Mouse (Mus musculus) layer of hippocampus, adult 11-12 months (tissue): ENCODE data around the gene Prkch.
"Not testable (repeated sequence)": the region's sequence is repeated elsewhere in the genome, so short reads cannot be mapped to it uniquely, and the experiment has no call there.

Experiments
- DNase-seq: peaks from one replicate; pipeline ENCODE4 v3.0.0; 2022; ENCODE audit warnings: low spot score

The Prkch gene

DNA sequence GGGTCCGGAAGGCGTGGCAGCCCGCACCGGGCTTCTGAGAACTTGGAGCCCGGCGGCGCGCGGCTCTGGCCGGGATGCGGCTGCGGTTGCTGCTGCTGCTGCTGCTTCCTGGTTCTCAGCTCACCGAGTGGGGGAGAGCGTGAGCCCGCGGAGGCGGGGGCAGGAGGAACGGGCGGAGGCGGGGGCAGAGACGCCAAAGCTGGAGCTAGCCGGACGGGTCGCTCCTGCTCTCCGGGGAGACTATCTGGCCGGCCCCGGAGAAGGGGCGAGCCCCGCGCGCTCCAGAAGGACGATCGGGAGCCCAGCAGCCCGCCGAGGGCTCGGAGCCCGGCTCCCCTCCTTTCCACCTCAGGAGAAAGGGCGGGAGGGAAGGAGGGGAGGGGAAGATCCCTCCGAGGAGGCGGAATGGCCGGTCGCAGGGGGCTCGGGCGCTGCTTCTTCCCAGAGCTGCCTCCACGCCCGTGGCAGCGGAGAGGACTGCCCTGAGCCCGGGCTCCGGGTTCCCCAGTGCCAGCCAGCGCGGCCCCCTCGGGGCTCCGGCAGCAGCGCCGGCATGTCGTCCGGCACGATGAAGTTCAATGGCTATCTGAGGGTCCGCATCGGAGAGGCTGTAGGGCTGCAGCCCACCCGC, at the start of gene Prkch:
Gene Prkch, plus strand, starts transcription at position 187 of the 631 bp plus-strand sequence.
- peak; percentile 57 for DNase-seq

DNA sequence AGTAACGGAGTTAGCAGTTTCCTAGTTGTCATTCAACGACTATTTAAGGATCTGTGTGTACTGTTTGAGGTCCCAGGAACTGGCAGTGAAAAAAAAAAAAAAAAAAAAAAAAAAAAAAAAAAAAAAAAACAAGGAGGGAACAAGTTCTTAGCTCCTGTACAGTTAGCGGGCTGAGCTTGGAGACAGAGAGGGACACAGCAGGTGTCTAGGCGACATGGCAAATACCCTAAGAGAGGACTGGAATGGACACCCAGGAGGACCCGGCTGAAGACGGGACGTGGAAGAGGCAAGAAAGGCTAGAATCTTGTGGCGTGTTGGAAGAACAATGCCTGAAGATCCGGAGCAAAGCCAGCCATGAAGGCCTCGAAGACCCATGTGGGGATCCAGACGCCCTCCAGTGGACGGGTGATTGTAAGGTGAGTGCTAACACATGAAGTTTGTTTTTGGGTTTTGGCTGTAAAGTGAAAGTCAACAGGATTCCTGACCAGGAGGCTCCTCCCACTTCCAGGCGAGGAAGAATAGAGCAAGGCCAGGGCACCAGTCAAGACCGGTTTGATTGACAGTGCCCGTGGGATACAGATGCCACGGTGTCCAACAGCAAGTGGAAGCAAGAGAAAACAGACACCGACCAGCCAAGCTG, 47.0 kb upstream of the Prkch start:
- DNase-seq: no peak

DNA sequence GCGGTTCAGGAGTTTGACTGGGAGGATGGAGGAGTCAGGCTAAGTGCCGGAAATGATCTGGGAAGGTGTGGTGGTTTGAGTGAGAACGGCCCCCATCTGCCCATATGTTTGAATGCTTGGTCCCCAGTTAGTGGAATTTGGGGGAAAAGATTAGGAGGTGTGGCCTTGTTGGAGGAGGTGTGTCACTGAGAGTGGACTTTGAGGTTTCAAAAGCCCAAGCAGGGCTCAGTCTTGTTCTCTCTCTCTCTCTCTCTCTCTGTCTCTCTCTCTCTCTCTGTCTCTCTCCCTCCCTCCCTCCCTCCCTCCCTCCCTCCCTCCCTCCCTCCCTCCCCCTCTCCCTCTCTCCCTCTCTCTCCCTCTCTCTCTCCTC, 46.5 kb upstream of the Prkch start:
- DNase-seq: not testable (repeated sequence)

DNA sequence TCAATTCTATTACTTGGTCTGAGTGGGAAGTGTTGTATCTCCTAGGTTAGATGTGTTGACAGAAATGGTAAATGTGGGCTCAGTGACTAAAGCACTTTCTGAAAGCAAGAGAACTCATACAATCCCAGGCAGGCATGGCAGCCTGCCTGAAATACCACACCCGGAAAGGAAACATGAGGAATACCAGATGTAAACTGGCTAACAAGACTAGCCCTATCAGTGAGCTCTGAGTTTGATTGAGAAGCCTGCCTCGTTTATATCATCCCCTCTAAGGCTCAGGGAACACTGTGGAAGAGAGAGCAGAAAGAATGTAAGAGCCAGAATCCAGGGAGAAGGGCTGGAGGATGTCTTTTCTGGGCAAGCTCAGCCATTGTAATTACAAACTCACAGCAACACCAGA, 45.4 kb upstream of the Prkch start:
- no peak for DNase-seq

DNA sequence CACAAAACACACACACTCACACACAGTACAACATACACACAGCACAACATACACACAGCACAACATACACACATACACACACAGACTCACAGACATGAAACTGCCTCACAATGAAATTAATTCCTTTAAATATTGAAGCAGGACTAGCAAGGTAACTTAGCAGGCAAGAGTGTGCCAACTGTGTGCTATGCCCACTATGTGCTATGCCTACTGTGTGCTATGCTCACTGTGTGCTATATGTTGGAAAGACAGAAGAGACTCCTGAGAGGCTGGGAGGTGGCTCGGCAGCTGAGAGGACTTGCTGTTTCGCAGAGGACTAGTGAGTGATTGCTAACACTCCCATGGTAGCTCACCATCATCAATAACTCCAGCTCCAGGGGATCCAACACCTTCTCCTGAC, 44.2 kb upstream of the Prkch start:
- DNase-seq: no peak

DNA sequence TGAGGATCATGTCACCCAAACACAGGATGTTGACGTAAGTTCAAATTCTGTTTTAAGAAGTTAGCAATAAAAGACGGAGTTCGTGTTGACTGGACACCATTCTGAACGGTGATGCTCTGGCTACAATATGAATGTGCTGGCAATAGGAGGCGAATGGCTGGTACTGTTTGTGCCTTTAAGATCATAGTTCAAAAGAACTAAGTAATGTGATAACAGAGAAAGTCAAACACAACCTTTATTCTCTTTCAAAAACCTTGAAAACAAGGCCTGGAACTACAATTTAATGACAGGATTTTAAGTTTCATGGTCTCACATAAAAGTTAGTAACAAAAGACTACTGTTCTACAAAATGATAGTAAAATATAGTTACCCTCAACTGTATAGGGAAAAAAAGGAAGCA, 41.4 kb upstream of the Prkch start:
- DNase-seq: no peak

DNA sequence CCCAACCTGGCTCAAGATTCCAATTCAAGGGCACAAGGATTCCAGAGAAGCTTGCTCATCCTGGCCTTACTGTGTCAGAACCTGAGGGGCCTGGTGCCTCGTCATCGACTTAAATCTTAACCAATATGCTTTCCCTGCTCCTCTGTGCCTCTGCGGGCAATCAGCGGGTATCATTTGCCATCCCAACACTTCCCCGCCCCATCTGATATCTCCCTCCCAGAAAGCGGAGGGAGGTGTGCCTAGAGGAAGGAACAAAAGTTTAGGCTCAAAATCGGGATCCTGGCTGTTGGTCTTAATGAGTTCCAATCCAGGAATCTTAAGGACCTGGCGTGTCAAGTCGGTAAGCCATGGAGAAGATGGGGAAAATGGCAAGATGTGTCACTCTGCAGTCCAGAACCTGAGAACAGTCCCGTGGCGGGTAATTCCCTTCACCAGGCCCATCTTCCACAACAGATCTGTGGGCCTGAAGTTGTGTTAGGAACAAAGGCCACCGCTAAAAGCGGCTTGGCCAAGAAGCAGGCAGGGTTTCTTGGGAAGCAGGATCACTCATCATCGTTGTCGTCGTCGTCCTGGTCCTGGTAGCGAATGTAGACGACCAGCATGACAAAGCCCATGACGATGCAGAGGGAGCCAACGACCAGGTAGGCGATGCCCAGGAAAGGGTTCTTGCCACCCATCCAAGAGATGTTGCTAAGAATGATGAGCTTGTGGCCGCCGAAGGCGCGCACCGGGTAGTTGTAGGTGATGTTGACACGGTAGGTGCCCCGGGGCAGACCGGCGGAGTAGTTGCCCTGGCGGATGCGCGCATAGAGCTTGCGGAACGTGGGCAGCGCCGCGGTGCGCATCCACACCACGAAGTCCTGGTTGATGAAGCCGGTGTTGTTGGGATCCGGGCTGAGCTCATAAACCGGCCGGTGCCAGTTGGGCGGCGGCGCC, 39.6 kb upstream of the Prkch start:
- DNase-seq: no peak

DNA sequence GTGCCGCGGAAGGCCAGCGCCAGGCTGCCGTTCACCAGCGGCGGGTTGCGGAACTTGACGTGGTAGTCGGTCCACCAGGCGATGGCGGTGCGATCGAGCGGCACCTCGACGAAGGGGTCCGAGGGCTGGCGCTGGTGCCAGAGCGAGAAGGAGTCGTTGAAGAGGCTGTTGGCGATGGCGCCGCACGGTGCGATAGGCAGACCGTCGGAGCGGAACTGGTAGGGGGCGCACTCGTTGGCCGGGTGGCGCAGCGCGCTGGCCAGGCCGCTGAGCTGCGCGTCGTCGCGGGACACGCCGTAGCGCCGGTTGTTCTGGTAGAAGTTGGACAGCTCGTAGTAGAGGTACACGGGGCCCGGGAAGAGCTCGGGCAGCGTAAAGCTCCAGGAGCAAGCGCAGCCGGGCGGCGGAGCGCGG, 38.9 kb upstream of the Prkch start:
- DNase-seq: no peak

DNA sequence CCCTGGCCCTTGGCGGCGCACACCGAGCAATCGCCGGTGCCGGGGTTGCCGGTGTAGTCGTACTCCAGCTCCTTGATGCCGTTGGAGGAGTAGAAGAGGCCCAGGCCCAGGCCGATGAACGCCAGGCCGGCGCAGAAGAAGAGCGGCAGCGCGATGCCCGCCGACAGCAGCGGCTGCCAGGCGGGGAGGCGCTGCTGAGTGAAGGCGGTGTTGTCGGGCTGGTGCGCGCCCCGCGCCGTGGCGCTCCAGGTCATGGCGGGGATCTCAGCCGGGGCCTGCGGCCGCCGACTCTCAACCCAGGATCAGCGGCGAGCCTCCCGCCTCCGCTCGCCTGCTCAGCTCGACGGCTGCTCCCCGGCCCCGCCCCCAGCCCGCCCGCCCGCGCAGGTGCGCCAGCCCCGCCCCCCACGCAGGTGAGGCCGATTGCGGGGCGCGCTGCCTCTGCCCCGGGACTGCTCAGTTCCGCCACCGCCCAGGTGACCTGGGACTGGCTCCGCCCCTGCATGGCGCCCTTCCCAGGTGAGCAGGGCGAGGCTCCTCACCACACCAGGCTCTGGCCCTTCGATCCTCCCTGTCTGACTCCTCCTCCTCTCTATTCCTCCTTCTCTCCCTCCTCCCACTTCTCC, 38.4 kb upstream of the Prkch start, which contains the start of gene Tmem30b:
Gene Tmem30b, minus strand, starts transcription at position 307 of the 626 bp plus-strand sequence.
- no peak for DNase-seq

DNA sequence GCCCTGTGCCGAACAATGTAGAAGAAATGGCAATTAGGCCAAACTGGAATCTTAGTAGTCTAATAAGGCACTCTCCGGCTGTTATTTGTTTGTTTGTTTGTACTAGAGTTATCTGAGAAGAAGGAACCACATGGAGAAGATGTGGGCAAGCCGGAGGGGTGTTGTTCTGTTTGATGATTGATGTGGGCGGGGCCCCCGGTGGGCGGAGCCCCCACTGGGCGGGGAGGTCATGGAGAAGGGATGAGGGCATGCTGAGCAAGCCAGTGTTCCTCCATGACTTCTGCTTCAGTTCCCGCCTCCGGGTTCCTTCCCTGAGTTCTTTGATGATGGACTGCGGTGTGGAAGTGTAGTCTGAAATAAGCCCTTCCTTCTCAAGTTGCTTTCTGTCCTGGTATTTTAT, 37.0 kb upstream of the Prkch start:
- no peak for DNase-seq

DNA sequence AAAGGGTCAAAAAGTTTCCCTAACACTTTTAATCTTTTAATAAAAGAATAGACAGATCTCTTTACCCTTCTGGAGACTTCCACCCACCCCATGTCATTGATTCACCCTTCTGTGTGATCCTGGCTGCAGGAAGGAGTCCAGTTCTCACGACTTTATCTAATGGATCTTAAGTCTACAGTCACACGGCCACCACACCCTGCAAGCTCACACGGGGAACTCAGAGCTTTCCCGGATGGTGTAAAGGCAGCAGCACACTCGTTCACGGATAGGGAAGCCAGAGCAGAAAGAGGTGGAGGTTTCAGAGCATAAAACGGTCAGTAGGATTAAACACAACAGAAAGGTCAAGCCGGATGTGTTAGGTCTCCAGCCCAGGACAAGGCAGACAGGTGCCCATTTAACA, 36.3 kb upstream of the Prkch start:
- DNase-seq: no peak

DNA sequence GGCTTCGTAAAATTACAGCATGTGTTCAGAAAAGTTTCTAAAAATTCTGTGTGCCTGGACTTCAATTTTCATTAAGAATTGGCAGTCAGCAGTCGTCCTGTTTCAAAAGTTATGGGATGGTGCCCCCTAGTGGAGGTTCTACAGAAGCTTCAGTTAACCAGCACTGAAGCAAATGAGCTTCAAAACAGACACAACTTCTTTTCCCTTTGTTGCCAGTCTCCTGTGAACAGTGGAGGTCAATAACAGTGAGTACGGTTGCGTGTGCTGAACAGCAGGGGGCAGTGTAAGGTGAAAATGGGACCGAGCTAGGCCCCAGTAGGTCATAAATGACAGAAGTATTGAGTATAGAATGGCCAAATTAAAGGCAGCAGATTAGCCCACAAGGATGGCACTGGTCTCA, 30.4 kb upstream of the Prkch start:
- DNase-seq: peak; percentile 61

DNA sequence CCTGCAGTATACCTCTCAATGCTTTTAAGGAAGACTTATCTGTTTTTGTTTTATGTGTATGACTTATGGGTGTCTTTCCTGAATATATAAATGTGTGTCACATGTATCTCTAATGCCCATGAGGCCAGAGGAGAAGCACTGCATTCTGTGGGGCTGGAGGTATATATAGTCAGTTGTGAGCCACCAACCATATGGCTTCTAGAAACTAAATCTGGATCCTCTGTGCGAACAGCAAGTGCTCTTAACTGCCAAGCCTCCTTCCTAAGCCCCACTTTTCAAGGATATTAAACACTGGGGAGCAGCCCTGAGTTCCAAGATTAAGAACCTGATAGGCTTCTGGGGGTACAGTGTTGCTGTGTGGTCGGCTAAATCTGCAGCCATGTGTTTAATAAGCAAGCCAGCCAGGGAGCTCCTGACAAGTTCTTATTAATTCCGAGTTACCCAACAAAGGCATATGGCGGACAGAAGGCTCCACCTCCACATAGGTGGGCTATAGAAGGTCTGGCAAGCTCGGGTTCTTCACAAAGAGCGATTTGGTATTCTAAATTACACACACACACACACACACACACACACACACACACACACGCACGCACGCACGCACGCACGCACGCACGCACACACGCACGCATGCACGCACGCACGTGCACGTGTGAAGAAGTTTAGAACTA, 25.9 kb upstream of the Prkch start:
- peak; percentile 24 for DNase-seq

DNA sequence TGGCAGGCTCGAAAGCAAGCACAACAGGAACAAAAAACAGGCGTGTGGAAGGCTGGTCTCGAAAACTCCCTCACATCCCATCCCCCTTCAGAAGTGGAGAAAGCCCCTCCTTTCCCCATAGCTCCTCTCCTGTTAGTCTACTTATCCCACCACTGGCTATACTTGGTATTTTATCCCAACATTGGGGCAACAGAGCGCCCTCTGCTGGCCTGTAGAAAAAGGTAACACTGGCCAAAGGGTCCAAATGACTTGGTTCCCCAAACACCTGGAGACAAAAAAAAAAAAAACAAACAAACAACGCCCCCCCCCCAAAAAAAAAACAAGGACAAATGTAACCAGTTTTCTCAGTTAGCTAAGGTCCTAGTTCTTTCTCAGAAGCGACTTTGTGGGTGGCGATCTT, 24.5 kb upstream of the Prkch start:
- no peak for DNase-seq

DNA sequence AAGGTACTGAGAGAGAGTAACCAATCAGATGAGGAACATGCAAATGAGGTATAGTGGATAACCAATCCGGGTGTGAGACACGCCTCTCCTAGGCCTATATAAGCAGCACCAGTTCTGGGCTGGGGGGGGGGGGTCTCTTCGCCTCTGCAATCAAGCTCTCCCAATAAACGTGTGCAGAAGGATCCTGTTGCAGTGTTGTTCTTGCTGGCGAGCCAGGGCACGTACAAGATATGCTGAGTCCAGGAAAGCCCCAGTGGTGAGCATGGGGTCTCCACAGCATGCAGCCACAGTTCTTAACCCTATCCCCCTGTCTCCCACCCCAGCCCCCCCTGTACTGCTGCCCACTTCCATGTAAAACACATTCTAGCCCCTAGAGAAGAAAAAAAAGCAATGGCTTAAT, 21.5 kb upstream of the Prkch start:
- not testable (repeated sequence) for DNase-seq

DNA sequence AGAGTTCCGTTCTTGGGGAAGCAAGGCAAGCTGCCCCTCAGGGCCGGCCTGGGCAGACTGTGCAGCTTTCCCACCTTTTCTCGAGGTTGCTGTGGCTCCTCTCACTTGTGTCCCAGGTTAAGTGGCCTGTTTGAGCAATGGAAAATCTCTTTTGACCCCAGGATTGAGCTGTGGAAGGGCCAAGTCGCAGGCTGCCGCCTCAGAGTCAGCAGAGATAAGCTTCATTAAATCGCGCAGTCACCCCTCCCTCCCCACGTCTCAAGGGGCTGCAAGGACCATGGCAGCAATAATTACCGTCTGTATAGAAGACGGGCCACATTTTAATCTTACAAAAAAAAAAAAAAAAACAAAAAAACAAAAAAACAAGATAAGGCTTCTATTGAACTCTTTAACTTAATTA, 20.4 kb upstream of the Prkch start:
- DNase-seq: no peak

DNA sequence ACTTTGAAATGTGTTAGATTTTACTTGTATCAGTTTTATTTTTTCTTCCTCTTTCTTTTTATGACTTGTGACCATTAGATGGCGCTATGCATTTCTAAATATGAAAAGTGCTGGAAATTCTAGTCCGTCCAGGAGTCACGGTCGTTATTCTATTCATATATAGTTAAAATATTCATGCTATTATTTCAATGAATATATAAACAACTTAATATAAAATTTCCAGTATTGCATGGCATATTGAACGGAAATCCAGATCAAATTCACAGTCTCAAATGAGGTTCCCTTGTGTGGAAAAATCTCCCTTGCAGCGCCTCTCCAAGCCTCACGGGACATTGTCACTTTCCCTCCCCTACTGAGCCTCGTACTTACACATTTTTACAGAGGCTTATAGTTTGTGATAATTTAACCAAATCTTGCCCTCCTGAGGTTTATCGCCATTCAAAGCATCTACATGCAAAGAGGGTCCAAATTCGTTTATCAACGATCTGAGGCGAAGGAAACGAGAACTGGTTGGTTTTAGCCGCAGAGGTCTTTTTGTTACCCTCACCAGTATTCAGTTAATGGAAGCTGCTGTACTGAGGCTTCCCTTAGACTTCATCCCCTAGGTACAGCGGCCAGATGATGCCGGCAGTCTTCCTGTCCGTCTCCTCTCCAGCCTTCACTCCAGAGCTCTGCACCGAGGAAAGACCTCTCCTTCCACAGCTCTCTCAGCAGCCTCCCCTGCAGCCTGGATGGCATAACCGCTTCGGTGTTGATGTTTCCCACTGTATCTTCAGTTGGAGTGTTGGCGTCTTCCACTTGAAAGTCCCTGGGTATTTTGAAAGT, 19.6 kb upstream of the Prkch start:
- DNase-seq: no peak

DNA sequence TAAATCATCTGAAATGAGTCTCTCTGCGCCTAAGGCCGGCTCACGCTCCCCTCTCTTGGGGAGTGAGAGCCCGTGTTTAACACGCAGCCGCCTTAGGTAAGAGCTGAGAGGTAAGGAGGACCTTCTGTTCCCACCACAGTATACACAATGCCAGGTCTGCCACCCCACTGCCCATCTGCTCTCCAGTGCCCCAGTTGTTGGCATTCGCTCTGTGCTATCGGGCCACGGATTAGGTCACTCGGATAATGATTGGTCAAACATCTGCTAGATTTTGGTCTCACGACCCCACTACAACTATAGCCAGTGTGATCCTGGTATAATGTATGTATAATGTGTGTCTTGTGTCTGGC, 19.0 kb upstream of the Prkch start:
- no peak for DNase-seq

DNA sequence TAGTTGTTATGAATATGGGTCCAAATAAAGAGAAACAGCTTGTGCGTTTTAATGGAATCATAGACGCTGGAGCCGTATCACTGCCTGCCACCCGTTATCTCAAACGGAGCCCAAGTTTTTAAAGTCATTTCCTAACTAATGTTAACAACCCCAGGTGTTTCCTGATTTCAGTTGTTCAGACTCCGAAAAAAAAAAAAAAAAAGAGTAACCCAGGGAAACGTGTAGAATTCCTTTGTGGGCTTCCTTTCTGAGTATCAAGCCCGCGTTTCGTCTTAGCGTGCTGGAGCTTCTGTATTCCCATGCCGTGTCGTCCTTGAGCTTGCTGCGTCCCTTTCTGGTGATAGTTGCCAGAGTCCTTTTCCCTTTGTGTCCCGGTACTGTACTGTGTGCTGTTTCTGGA, 10.0 kb upstream of the Prkch start:
- no peak for DNase-seq

DNA sequence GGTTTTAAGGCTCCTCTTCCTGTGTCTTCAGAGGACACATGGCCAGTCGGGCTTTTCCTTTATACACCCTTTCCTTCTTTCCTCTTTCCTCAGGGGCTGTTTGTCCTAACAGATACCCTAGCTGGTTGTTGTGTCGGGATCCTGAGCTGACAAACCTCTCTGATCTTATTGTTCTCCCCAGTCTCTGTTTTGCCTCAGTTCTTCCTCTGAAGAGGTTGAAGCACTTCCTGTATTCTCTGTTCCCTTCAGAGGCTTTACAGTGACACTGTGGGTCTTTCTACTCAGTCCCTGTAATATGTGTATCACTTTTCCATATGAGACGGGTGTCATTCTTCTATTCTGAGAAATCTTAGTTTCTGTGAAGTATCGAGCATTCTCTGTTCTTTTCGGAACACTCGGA, 6.5 kb upstream of the Prkch start:
- DNase-seq: no peak

DNA sequence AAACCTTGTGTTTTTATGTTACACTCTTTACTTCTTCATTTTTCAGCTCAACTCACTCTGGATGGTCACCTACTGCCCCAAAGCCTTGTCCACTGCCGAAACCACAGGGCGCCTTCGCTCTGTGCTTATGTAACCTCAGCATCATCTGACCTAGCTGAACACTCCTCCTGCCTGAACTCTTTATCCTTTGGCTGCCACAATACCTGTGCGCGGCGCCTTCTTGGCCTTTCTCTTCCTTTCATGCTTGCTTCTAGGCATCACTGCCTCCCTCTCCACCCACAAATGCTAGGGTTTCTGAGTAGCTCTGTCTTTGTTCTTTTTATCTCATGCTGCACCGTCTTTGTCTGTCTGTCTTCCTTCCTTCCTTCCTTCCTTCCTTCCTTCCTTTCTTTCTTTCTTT, 3.8 kb upstream of the Prkch start:
- no peak for DNase-seq
